Mouse (Mus musculus) v-Abl transformed pro-B cells (cell line): ENCODE results near the gene Tarsl2.

Source experiments
- in situ Hi-C, 2 experiments: fragments of 400-800 bp; cut with MboI; formaldehyde crosslinking; loops; one replicate each; pipeline ENCODE4 v1.15.1; 2025; ENCODE audit not compliant: unreplicated experiment in 2 of 2

Tarsl2 gene

DNA sequence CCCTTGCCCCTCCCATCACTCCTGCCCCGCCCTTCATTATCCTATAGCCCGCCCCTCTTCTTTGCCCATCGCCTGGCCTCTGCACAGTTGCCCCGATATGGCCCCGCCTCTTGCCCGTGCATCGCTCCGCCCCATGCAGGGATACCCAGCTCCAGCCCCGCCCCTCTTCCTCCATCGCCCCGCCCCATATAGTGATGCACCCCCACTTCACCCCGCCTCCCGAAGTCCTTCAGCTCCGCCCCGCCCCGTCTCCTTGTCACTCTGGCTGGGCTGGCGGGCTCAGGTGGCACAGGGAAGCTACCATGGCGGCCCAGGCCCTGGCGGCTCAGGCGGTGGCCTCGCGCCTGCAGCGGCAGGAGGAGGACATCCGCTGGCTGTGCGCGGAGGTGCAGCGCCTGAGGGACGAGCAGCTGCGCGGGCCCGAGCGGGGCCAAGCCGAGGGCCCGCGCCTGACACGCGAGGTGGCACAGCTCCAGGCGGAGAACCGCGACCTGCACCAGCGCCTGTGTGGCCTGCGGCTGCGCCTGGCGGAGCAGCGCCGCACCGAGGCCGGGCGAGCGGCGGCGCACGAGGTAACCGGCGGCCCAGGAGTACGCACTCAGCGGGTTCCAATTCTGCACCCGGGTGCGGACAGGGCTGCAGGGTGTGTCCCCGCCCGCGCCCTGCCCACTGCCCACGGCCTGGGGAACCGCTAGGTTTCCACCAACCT is at the start of gene Tarsl2:
Tarsl2 (plus strand) TSS at position 256 of the 709 bp plus-strand sequence.
- in situ Hi-C loops, result loop anchor here in 1 of 2 experiments (10.0 to 25.0 kb wide), 3 partner anchors 50 to 1257 kb away; partner anchors contain the start of genes Mcee, Mphosph10 and Tm2d3

- in situ Hi-C loops, result no loop called here
Observed at GRCm38 (mm10) chr7:65606124-65606523, 38.6 kb upstream of the Tarsl2 start.

GRCm38 (mm10) chr7:65607003-65607402 is 37.7 kb upstream of the Tarsl2 start:
- in situ Hi-C loops, result no loop called here

- in situ Hi-C loops, result no loop called here
Observed at GRCm38 (mm10) chr7:65610171-65610570, 34.5 kb upstream of the Tarsl2 start.

DNA sequence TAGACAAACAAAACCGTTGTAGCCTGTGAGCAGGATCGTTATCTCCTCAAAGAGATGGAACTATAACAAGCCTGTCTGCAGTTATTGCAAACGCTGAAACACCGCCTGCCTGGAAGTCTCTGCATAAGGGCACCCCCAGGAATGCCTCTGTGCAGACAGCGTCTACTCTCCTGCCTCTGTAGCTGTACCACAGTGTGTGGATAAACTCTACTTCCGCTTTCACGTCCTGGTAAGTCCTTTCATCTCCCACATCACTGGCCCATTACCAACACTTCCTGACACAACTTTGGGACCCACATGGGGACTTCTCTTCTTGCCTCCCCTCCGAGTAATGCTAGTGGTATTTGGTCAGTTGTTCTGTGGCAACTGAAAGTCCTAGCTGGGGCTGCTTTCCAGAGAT is 34.0 kb upstream of the Tarsl2 start:
- in situ Hi-C loops, result no loop called here

GRCm38 (mm10) chr7:65611298-65611697 is 33.4 kb upstream of the Tarsl2 start:
- in situ Hi-C loops, result no loop called here

GRCm38 (mm10) chr7:65613723-65614122 is 31.0 kb upstream of the Tarsl2 start:
- in situ Hi-C loops, result no loop called here

DNA sequence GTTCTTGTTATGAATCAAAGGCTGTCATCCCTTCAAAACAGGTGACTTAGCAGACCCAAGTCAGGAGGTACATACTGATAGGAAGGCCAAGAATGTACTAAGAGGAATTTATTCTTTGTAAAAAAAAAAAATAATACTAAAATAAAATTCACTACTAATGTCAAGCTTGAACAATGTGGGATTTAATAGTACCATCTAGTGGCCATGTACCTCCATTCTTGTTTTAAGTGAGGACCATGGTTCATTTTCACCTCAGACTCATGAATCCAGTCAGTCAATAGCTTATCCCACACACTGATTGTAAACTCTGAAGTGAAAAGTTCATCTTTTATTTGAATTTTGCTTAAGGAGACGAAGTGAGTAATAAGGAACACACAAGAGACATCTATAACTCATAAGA is 25.9 kb upstream of the Tarsl2 start:
- in situ Hi-C loops, result no loop called here

- in situ Hi-C loops, result no loop called here
Observed at GRCm38 (mm10) chr7:65620746-65621145, 24.0 kb upstream of the Tarsl2 start.

DNA sequence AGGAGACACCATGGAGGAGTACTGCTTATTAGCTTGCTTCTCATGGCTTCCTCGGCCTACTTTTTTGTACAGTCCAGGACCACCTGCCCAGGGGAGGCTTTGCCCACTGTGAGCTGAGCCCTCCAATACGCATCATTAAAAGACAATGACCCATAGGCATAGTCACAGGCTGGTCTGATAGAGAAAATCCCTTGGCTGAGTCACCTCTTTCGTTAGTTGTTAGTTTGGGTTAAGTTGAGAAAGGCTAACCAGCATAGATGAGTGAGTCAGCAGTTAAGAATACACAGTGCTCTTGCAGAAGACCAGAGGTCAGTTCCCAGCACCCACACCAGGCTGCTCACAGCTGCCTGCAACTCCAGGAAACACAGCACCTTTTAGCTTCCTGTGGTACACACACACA is 21.4 kb upstream of the Tarsl2 start:
- in situ Hi-C loops, result no loop called here

DNA sequence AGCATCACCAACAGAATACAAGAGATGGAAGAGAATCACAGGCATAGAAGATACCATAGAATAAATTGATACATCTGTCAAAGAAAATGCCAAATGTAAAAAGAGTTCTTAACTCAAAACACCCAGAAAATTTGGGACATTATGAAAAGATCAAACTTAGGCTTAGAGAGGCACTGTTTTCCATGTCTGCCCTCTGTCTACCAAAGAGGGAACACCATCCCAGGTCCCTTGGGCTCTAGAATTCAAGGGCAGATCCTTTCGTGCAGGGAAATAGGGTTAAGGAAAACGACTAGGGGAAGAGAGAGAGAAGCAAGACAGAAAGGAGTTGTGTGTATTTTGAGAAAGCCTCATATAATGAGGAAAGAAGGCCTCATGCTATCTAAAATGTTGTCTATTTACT is 19.2 kb upstream of the Tarsl2 start:
- in situ Hi-C loops, result loop anchor here (5.0 to 25.0 kb wide), 3 partner anchors 293 to 1238 kb away; partner anchors contain the start of genes Mcee (in 1 of the 2) and Mphosph10 (in 1 of the 2)

- in situ Hi-C loops, result loop anchor here (5.0 to 25.0 kb wide), 3 partner anchors 298 to 1243 kb away; partner anchors contain the start of genes Mcee (in 1 of the 2) and Mphosph10 (in 1 of the 2)
Observed at GRCm38 (mm10) chr7:65629846-65630245, 14.9 kb upstream of the Tarsl2 start.

- in situ Hi-C loops, result loop anchor here in 1 of 2 experiments (25.0 kb wide), 2 partner anchors 318 to 1243 kb away; partner anchors contain the start of genes Mcee and Mphosph10
Observed at GRCm38 (mm10) chr7:65630661-65631060, 14.0 kb upstream of the Tarsl2 start.

- in situ Hi-C loops, result loop anchor here in 1 of 2 experiments (25.0 kb wide), 2 partner anchors 324 to 1249 kb away; partner anchors contain the start of genes Mcee and Mphosph10
Observed at GRCm38 (mm10) chr7:65635831-65636230, 8.9 kb upstream of the Tarsl2 start.

GRCm38 (mm10) chr7:65636356-65636880 is 8.3 kb upstream of the Tarsl2 start:
- in situ Hi-C loops, result loop anchor here in 1 of 2 experiments (25.0 kb wide), 2 partner anchors 324 to 1249 kb away; partner anchors contain the start of genes Mcee and Mphosph10

DNA sequence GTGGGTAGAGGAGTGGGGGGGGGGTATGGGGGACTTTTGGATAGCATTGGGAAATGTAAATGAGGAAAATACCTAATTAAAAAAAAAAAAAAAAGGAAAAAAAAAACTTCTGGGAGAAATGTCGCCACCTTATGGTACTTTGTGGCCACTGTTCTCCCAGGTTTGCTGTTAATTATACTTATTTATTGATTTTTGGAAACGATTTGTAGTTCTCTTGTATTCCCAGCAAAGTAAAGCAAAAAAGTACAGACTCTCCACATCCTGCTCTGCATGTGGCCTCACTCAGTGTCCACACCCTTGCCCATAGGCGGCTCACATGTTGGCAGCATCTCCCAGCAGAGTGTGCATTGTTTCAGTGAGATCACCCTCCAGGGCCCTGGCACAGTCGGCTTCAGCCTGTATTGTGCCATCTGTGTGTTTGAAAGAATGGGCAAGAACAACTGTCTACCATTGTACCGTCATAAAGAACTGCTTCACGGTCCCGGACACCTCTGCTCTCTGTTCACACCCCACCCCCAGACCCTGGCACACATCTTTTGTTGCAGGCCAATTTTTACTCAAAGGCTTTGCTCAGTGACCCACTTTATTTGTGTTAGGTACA is 6.4 kb upstream of the Tarsl2 start:
- in situ Hi-C loops, result loop anchor here in 1 of 2 experiments (25.0 kb wide), 2 partner anchors 326 to 1251 kb away; partner anchors contain the start of genes Mcee and Mphosph10

DNA sequence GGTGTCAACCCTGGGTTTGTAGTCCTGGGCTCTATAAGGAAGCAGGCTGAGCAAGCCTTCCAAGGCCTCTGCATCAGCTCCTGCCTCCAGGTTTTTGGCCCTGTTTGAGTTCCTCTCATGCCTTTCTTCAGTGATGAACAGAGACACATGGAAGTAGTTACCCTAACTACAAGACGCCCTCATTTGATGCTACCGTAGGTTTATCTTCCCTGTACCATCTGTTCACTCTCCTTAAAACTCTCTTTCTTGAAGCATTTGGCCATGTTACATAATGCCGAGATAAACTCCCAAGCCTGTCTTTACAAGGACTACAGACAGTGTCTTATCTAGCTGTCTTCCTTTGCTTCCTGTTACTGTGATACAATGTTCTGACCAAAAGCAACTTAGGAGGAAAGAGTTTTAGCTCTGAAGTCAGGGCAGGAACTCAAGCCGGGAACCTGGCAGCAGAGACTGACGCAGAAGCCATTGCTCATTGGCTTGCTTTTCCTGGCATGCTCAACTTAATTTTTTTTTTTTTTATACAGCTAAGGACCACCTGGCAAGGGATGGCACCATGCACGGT is 4.8 kb upstream of the Tarsl2 start:
- in situ Hi-C loops, result loop anchor here in 1 of 2 experiments (10.0 to 25.0 kb wide), 3 partner anchors 55 to 1253 kb away; partner anchors contain the start of genes Mcee, Mphosph10 and Tm2d3

DNA sequence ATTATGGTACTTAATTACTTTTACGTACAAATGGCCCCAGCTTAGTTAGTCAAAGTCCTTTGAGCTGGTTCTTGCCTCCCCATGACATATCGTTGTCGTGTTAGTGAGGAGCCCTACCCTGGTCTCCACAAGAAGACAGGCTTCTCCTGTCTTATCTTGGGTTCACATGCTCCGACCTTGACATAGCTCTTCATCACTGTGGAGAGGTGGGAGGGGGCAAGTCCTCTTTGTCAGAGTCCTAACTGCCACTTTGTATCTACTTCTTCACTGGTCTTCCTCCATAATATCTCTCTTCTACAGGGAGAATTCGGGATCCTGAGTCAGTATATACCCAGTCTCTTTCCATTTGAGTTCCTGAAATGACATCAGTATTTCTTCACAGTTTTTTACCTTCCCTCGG is 4.0 kb upstream of the Tarsl2 start:
- in situ Hi-C loops, result loop anchor here in 1 of 2 experiments (10.0 to 25.0 kb wide), 3 partner anchors 54 to 1253 kb away; partner anchors contain the start of genes Mcee, Mphosph10 and Tm2d3

DNA sequence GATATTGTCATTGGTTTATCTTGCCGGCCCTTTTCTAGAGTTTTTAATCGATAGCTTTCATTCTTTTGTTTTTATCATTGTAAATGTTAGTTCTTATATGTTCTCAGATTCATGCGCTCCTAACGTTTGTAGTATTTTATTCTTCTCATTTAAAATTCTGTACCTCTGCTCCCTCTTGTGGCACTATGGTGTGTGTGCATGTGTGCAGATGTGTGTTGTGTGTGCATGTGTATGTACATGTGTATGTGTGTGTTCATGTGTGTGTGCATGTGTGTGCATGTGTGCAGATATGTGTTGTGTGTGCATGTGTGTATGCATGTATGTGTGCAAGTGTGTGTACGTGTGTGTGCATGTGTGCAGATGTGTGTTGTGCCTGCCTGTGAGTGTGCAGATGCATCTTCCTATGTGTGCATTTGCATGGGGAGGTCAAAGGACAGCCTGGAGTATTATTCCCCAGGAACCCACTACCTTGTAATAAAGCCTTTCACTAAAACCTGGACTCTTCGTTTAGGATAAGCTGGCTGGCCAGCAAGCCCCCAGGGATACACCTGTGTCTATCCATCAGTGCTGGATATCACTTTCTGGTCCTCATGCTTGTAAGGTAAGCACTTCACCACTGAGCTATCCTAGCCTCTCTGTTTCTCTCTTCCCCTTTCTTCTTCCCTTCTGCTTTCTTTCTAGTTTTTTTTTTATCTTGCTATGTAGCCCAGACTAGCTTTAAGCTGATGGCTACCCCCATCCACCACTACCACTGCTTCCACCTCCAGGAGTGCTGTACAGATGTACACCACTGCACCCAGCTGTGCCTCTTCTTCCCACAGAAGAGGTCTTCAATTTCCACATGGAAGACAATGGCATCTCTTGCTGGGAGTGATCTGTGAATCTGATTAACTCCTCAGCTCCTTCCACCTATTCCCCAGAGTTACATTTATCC is 2.1 kb upstream of the Tarsl2 start:
- in situ Hi-C loops, result loop anchor here in 1 of 2 experiments (10.0 to 25.0 kb wide), 3 partner anchors 52 to 1255 kb away; partner anchors contain the start of genes Mcee, Mphosph10 and Tm2d3
